Mouse (Mus musculus): ENCODE measurements around the gene Ptms.
A peak's percentile ranks its signal among the peaks of the same experiment; 100 is the strongest.

The Ptms gene

DNA sequence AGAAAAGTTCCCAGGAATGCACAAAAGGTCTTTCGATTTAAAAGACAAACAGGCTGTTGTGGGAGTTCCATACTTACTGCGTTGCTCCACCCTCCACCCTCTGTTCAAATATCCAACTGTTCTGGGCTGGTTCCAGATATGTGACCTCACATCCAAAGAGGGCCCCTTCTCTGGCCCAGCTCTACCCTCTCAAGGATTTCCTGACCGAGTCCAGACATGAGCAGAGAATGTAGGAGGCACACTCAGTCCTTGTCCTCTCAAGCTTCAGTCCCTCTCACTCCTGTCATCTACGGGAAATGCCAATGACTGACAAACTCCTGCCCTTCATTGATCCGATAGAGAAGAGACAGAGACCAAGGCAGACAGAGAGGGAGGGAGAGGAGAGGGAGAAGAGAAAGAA is 6.0 kb upstream of the Ptms start:
- DNase-seq: peak; percentile 24

DNA sequence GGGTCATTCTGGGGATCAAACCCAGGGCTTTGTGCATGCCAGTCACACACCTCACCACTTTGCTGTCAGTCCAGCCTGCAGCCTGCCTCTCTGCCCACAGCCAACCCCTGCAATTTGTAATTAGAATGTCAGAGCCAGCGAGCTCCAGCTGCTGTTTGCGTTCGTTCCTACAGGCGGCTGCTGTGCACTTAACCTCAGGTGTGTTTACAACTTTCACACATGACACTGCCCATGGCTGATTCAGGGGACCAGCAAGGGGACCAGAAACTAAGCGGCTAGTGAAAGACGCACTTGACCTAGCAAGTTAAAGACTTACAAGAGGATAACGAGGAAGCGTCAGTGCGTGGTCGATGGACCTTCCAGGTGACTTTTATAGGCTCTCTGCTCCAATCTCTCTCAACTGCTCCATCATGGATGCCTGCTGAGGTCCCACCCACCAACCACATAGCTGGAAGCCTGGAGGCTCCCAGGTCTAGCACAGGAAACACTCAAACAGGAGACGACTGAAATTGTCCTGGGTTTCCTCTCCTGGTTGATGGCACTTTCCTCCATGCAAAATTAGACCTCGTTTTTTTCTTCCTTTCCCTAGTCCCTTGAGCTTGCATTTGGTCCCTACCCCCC is 5.4 kb upstream of the Ptms start:
- DNase-seq: peak; percentile 11

DNA sequence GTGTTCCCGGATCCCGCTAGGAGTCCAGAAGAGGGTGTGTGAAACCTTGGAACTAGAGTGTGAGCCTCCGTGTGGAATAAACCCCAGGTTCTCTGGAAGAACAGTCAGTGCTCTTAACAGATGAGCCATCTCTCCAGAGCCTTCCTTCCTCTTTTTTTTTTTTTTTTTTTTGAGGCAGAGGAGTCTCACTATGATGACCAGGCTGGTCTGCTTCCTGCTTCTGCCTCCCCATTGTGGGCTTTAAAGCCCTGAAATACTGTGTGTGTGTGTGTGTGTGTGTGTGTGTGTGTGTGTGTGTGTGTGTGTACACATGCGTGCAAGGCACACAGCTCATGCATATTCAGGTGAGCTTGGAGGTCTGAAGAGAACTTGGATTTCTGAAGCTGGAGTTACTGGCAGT is 1.6 kb upstream of the Ptms start:
- DNase-seq: no peak

DNA sequence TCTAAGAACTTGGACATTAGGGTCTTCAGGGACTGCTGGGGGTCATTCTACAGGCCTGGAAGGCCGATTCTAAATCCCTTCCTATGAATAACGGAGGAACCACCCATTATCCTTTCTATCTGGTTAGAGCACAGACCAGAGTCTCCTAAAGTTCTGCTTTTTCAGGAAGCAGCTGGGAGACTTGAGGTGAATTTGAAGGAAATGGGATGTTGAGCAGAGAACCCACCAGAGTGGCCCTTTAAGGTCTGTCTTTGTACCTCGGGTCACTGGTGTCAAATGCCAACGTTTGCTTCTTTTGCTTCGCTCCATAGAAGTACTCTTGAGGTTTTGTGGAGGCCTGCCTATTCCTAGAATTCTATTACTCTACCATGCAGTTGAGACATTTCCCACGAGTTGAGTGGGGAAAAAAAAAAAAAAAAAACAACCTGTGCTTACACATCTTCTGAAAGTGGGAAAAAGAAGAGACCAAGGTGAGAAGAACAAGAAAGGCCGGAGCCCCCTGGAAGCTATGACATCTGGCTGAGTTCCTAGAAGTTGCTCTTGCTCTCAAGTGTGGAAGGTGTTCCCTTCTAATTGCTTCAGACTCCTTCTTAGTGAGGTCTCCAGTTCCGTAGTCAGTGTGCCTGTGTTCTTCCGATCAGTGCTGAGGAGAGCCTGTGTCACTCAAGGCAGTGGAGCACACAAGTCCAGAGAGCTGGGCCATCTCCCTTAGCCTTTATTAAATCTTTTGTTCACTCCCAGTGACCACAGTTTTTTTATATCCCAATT is 599 bp upstream of the Ptms start:
- DNase-seq: peak; percentile 77

DNA sequence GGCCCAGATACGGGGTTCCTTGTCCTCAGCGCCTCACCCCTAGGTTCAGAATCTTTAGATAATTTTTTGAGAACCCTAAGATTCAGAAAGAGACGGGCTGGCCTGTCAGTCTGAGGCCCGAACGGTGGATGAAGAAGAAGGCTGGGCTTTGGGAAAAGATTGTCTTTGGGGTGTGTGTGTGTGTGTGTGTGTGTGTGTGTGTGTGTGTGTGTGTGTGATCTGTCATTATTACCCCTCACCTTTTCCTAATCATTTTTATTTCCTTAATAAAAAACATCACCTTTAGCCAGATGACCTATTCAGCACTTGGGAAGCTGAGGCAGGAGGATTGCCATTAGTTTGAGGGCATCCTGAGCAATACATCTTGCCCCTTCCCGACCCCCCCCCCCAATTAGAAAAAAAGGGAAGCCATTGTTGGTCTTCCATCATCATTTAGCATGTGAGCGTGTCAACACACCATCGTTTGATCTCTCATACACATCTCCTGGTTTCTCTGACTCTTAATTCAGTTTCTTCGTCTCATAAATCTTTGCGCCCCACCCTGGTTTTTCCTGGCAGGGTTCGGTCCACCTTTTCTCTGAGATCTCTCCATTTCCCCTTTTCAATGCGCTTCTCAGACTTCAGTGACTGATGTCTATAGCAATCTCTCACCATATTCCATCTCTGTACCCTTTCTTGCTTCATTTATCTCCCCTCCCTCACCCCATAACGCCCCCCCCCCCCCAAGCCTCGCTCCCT is 844 bp downstream of the Ptms start:
- no peak for DNase-seq

DNA sequence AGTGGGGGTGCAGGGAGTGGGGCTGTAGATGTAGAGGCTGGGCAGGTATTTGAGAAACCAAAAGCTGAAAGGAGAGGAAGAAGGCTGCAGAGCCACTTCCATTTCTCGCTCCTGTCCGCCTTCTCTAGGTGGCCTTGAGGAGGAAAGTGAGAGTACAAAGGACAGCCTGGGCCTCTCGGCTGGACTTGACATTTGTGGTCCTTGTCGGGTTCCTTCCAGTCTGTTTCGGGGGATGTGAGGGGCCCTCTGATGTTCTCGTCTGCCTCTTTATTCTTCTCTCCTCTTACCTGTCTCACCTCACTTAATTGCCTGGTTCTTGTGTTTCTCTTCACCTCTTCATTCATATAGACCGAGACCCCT is 1.6 kb downstream of the Ptms start:
- no peak for DNase-seq

DNA sequence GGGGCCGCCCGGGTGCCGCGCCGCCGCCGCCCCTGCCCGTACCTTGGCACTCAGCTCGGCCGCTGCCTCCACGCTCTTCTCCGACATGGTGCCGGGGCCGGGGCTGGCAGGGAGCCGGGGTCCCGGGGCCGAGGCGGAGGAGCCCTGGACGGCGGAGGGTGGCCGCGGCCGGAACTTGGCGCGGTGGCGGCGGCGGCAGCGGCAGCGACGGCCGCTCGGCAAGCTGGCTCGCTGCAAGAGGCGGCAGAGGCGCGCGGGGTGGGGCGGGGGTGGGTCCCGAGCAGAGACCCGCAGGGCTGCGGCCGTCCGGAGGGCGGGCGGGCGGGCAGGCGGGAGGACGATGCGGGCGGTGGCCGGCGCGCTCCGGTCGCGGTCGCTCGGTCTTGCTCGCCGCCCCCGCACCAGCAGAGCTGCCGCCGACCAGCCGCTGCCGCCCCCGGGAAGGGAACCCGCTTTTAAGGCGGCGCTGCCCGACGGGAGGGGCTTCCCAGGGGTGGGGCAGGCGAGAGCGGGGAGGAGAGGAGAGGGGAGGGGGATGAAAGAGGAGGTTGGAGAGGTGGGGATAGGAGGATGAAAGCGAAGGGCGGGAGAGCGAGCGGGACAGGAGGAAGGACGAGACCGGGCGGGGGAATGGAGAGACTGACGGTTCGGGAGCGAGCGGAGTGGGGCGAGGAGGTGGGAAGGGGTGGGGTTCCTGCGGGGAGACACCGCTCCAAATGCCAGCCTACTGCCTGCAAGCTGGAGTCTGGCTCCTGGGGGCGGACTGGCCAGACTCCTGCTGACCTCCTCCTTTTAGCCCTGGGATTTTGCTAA is 2.2 kb downstream of the Ptms start:
- DNase-seq: peak; percentile 96

DNA sequence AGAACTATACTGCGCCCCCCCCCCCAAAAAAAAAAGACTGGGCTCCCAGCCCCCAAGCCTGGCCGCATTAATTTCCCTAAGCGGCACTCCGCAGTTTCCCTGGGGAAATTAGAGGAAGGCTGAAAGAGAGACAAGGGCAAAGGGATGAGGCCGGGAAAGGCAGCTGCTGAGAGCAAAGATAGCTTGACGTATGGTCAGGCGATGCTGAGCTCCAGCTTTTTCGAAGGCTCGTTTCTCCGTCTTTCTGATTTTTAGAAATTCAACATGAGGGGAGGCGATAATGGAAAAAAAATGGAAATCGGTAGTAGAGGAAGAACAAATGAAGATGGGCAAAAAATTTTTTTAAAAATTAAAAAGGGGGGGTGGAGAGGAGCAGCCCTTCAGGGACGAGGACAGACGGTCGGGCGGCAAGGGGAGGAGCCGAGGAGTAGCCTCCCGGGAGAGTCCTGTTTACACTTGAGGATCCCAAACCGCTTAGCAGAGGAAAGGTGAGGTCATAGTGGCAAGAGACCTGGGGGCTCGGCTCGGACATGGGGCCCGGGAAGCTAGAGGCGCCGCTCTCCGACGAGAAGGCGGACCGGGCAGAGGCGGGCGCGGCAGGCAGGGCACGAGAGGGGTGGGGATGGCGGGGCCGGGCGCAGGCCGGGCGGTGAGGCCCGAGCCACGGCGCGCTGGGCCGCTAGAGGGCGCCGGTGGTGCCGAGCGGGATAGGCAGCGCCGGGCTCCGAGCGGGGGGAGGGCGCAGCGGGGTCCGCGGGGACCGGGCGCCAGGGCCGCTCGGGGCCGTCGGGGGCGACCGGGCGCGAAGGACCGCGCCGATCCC is 3.0 kb downstream of the Ptms start:
- peak; percentile 93 for DNase-seq

DNA sequence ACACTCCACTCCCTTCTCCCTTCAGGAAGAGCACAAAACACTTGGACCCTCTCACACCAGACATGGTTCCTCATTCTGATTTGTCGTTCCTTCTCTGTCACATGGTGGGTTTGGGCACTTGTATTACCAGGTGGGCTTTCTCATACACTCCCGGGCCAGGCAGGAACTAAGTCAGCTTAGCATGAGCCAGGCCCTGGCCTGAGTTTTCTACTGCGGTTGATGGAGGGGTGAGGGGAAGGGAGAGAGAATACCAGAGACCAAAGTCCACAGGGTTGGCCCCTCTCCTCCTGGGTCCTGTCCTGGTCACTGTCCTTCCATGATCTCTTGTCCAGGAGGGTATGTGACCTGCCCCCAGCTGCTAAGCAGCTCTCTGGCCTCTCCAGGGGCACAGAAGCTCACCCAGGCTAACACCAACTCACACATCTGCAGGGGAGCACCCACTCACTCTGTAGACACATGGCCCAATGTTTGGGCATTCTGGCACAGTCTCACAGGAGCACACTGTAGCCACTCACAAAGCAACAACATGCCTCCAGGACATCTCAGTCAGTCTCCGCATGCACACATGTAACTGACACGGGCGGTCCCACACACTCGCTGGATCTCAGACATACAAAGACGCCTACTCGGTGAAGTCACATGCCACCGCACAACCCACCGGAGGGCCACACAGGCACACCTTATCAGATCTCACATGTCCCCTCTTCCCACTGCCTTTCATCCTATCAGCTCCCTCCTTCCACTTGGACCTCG is 3.8 kb downstream of the Ptms start:
- peak; percentile 74 for DNase-seq

DNA sequence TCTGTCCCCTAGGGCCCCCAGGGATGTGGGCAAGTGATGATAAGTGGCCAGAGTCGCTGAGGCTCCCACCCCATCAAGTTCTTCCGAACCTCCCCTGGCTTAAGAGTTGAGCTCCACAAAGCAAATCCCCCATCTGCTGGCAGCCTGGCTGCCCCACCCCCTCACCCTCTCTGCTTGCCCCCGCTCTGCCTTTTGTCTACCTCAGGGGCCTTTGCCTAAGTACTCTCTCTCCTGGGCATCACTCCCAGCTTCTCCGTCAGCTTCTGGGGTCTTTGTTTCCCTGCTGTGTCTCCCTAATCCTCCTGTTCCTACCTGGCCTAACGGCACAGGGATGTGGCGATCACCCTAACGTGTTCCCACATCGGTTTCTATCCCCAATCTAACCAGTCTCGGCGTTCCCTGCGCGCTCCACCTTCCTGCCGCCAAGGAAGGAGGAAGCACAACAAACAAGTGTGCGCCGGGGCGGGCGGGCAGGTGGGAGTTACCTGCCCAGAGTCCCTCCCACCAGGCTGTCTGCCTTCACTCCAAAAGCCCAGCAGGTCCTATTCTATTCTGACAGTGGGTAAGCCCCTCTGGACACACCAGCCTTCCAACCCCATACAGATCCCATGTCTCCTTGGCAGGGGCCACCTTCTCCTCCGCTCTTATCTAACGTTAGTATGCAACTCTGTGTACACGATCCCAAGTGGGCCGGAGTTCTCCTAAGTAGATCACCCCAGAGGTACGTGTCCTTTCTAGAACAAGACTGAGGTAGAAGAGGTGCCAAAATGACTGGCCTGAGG is 4.6 kb downstream of the Ptms start:
- DNase-seq: peak; percentile 73

DNA sequence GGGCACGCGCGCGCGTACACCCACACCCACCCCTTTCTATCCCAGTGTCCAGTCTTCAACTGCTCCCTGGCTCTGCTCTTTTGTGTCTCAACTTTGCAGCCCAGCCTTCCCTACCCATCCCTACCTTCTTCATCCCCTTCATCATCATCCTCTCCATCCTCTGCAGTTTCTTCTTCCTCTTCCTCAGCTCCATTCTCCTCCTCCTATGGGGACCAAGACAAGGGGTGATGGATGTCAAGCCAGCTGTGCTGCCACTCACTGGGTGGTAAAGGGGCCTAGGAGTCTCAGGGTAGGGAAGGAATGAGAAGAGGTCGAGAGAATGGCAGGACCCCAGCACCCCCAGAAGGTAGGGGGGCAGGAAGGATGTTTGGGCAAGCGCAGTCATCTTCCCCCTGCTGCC is 5.4 kb downstream of the Ptms start:
- peak; percentile 49 for DNase-seq

DNA sequence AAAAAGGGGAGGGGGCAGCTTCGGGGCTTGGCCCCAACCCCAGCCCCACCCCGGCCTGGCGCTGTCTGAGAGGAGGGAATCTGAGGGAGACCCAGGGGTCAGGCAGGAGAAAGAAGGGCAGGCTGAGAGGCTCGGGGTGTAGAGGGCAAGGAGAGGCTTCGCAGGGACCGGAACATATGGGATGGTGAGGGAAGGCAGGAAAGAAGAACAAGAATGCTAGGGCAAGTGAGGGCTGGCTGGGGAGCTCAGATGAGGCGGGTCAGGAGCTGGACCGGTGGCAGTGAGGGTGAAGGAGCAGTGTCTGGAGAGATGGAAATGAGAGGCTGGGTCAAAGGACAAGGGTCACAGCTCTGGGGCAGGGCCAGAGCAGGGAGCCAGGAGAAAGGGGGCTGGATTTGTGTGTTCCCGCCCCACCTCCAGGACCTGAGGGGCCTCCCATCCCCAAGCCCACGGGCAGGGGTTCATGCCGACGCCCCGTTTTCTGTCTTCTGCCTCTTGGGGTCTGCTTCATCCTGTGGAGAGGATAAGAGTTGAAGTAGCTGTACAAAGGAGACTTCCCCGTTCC is 6.1 kb downstream of the Ptms start:
- DNase-seq: no peak

DNA sequence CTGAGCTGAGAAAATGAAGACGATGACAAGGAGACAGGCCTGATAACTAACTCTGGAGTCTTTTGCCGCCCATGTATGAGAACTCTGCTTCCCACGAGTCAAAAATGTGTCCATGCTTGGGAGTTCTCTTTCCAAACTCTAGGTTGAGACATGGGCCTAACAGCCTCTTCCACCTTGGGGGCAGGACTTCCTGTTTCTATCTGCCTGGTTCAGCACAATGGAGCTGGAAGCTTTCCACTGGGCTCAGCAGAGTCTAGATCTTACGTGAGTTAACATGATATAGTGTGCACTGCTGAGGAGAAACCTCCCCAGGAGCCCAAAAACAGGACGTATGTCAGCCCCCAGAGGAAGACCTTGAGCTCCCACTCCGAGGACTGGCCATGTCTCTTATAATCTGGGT is 6.7 kb downstream of the Ptms start:
- DNase-seq: peak; percentile 41

DNA sequence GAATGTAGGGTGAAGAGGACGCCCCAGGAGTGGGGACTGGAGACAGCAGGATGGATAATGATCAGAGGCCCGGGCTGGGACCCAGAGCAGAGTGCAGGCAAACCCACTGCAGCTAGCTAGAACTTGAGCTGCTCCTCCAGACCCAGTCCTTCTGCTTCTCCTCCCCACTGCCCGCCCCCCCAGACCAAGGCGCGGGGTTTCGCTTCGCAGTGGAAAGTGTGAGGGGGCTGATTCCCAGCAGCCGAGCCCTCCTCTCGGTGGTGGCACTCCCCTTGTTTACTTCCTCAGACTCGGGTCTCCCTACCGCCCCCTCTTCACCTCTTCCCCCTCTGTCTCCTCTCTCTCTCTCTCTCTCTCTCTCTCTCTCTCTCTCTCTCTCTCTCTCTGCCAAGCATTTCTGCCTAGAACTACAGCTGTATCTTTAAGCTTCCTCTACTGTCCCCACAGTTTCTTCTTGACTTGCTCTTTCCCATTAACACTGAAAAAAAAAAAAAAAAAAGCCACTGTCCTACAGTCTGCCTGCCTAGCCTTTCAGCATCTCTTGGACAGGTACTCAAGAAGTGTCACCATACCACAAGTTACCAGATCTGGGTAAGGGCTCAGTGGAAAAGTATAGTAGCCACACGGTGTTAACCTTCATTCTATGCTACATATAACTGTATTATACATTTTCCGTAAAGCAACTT is 8.2 kb downstream of the Ptms start, which contains the start of gene Lag3:
Gene Lag3, minus strand, starts transcription at position 173 of the 686 bp plus-strand sequence.
- DNase-seq: no peak

DNA sequence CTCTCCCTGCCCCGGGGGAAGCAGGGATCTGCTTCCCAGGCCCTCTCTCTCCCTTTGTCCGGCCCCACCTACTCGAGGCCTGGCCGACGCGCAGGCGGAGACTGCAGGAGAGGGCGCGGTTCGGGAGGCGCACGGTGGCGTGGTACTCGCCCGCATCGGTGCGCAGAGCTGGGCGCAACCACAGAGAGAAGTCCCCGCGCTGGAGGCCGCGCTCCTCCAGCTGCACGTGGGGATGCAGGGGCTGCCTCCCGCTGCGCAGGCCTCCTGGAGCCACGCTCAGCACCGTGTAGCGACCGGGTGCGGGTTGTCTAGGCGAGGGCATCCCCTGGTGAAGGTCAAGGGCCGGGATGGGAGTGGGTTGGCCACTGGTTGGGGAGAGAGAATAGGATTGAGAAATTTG is 9.9 kb downstream of the Ptms start:
- DNase-seq: no peak

DNA sequence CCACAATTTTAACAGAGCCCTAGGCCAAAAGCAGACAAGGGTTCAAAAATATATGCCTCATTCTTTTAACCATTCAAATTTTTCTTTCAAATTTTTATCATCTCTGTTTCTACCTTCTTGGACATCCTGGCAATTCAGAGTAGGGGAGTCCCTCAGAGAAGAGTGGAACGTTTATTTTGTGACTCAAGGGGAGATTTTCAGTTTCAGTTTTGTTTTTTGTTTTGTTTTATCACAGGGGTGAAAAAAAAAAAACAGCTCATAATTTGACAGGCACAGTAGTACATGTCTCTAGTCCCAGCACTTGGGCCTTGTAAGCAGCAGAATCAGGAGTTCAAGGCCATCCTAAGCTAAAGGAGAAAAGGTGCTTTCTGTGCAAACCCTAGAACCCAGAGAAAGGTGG is 12.1 kb downstream of the Ptms start:
- DNase-seq: no peak

DNA sequence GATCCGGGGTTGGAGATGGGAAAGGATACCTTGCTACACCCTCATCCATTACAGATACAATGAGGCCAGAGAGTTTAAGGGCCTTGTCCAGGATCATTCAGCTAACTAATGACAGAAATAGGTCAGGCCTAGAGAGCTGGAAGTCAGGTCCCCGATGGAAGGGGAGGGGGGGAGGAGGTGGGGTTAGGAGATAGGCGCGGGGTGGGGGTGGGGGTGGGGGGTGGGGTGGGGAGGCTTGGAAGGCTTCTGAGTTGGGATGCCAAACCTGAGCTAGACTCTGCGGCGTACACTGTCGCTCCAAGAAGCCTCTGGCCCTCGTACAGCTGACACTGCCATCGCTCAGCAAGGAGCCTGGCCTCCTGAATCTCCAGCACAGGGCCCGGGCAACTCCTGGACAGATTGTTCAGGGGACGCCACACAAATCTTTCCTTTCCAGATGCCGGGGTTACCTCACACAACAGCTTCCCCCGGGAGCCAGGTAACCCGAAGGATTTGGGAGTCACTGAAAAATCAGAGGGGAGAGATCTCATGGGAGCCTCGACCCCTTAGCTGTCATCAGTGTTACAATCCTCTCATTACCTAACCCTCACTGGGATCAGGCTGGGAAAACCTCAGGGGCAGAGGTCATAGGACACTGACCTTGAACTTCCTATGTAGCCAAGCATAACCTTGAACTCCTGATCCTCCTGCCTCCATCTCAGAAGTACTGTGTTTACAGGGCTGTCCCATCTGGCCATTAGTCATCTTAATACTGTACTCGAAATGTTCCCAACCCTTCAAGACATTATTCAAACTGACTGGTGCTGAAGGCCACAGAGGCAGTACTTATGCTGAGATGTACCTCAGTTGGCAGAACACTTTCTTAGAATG is 14.7 kb downstream of the Ptms start:
- peak; percentile 70 for DNase-seq

DNA sequence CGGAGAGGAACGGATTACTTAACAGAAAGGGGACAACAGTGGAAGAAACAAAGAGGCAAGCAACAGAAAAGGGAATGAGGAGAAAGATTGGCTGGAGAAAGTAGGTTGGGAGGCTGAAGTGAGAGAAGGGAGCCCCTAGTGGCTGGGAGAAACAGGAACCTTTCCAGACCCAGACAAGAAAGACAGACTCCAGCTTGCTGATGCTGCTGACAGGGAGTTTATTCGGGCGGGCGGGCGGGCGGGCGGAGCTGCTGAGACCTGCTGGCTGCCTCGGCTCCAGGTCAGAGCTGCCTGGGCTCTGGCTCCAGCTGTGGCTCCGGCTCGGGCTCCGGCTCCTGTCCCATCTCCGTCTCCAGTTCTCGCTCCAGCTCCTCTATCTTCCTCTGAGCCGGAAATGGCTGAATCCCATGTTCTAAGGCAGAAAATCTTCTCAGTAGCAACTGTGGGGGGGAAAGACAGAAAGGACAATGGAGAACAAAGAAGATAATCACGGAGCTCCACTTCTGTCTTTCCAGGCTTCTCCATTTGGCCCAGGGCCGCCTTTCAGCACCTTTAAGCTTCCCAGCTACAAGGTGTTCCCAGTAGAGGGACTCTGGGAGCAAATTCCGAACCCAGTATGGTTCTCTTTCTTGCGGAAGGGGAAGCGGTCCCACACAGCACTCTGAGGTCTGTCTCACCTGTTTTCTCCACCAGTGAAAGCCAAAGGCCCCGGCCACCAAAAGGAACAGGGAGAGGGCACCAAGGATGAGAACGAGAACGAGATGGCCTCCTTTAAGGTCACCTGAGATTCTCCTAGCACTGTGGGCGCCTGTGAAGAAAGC is 15.5 kb downstream of the Ptms start:
- peak; percentile 91 for DNase-seq

Measured in cerebellum, adult 9-10 months (tissue).